Mouse (Mus musculus) liver, postnatal 0 days (tissue): ENCODE results near the gene Crb2. TPM values are rescaled to one million over a fixed set of nuclear protein-coding genes. Genes with fewer than 3 reads are reported as not detected.

ENCODE experiments used
- ATAC-seq: fragments of 200-750 bp; cut with Nextera tagmentation; 2 replicates; pipeline ENCODE4 v1.8.0; 2017; ENCODE audit warnings: mild to moderate bottlenecking, moderate library complexity
- DNase-seq: peaks from one replicate; pipeline ENCODE4 v3.0.0-alpha.2; 2016
- H3K27ac ChIP-seq: fragments of 300-500 bp; sonication (generic); 2 replicates; pipeline ENCODE4 v1.5.1; 2014; ENCODE audit warnings: antibody characterized with exemption, moderate library complexity, mild to moderate bottlenecking, low read depth
- H3K27me3 ChIP-seq: fragments of 300-500 bp; sonication (generic); 2 replicates; pipeline ENCODE4 v1.6.1; 2014; ENCODE audit warnings: low read length, control low read depth, mixed read lengths; ENCODE audit not compliant: insufficient read depth
- H3K36me3 ChIP-seq: fragments of 300-500 bp; sonication (generic); replicated peaks from 2 replicates; pipeline ENCODE4 v1.6.1; 2014; ENCODE audit warnings: mild to moderate bottlenecking, control low read depth, low read length, moderate library complexity, mixed read lengths; ENCODE audit not compliant: insufficient read depth
- H3K4me1 ChIP-seq: fragments of 300-500 bp; sonication (generic); 2 replicates; pipeline ENCODE4 v1.6.1; 2014; ENCODE audit warnings: antibody characterized with exemption, mild to moderate bottlenecking, control low read depth; ENCODE audit not compliant: insufficient read depth
- H3K4me2 ChIP-seq: fragments of 300-500 bp; sonication (generic); 2 replicates; pipeline ENCODE4 v1.6.1; 2014; ENCODE audit warnings: low read depth, mild to moderate bottlenecking, low read length, moderate library complexity, mixed read lengths
- H3K4me3 ChIP-seq: fragments of 300-500 bp; sonication (generic); 2 replicates; pipeline ENCODE4 v1.5.1; 2014; ENCODE audit warnings: low read depth, low read length
- H3K9ac ChIP-seq: fragments of 300-500 bp; sonication (generic); replicated peaks from 2 replicates; pipeline ENCODE4 v1.6.1; 2014; ENCODE audit warnings: mild to moderate bottlenecking, moderate library complexity
- H3K9me3 ChIP-seq: fragments of 300-500 bp; sonication (generic); 2 replicates; pipeline ENCODE4 v1.6.1; 2016; ENCODE audit warnings: mild to moderate bottlenecking, control low read depth, low read length, mixed read lengths
- CTCF ChIP-seq: sonication (generic); IDR thresholded peaks from 2 replicates; pipeline ENCODE4 v1.5.1; 2016; ENCODE audit warnings: antibody characterized with exemption, low read depth
- EP300 ChIP-seq: IDR thresholded peaks from 2 replicates; pipeline ENCODE4 v1.6.1; 2016; ENCODE audit warnings: antibody characterized with exemption, low read depth, mild to moderate bottlenecking
- WGBS: fragments of 180-500 bp; shearing (Covaris S2); extraction: QIAGEN DNeasy Blood & Tissue Kit; methylation state at CpG from one replicate; pipeline ENCODE4 v1.1.7; 2014; ENCODE audit not compliant: insufficient replicate concordance; 5-methylcytosine and 5-hydroxymethylcytosine counted together
- polyA plus RNA-seq: library from polyadenylated mRNA; unstranded; fragments of >200 nt; fragmentation: Nextera tagmentation; extraction: Ambion mirVana; gene quantifications from 2 replicates; pipeline ENCODE4 v1.2.1, GENCODE M21; 2015

The Crb2 gene
- polyA plus RNA-seq, 1 experiment from 2014 or later = 0.16 TPM

GRCm38 (mm10) chr2:37839922-37840321, 63.9 kb downstream of the Crb2 start:
- H3K4me1 ChIP-seq = no peaks in the 10 kb centered on the region
- no peak overlapping the region for H3K4me2 ChIP-seq
- no peak overlapping the region for H3K27ac ChIP-seq
- H3K9me3 ChIP-seq = no peaks in the 10 kb centered on the region
- TF ChIP-seq CTCF (no peak), EP300 (no peak)
- H3K4me3 ChIP-seq = no peak overlapping the region
- no peaks in the 10 kb centered on the region for H3K27me3 ChIP-seq
- ATAC-seq (no peak), DNase-seq (no peak)
- H3K9ac ChIP-seq = no peak overlapping the region
- peaks cover 10% of the 10 kb centered on the region; the same call in 1 of the 2 replicates for H3K36me3 ChIP-seq

DNA sequence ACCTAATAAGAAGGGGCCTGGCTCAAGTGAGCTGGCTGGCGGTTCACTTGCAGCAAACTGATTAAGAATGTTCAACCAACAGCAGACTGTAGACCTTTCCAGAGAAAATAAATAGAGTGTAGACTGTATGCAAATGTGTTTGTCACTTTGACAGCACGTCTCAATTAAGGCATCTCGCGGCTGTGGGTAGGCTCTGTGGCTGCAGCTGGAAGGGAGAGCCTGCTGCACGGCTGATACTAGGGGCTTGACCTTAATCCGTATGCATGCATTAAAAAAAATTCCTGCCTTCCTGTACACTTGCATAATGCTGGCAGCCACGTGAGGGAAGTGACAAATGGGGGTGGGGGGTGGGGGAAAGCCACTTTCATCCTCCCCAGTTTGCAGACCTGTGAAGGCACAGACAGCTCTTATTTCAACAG, 66.1 kb downstream of the Crb2 start:
- 32% methylated on average over 7 of the region's 7 CpGs for WGBS
- H3K27ac ChIP-seq = no peak overlapping the region
- peaks cover 10% of the 10 kb centered on the region; the same call in 1 of the 2 replicates for H3K36me3 ChIP-seq
- no peaks in the 10 kb centered on the region for H3K27me3 ChIP-seq
- ATAC-seq (no peak), DNase-seq (no peak)
- no peak overlapping the region for H3K9ac ChIP-seq
- no peaks in the 10 kb centered on the region for H3K4me1 ChIP-seq
- no peak overlapping the region for H3K4me3 ChIP-seq
- no peak overlapping the region for H3K4me2 ChIP-seq
- H3K9me3 ChIP-seq = no peaks in the 10 kb centered on the region
- TF ChIP-seq EP300 (no peak), CTCF (no peak)

- Histone ChIP-seq H3K27me3 (no peaks in the 10 kb centered on the region), H3K27ac (no peak overlapping the region), H3K4me2 (no peak overlapping the region), H3K36me3 (peaks cover 9% of the 10 kb centered on the region; the same call in 1 of the 2 replicates), H3K9ac (no peak overlapping the region), H3K9me3 (no peaks in the 10 kb centered on the region), H3K4me1 (no peaks in the 10 kb centered on the region), H3K4me3 (no peak overlapping the region)
- TF ChIP-seq CTCF (no peak), EP300 (no peak)
- 49% methylated on average over 4 of the region's 4 CpGs for WGBS
- no peak for DNase-seq
- ATAC-seq = no peak
These were observed 66.7 kb downstream of the Crb2 start for GRCm38 (mm10) chr2:37842719-37843118.

Other genes with a start within 250 kb of the Crb2 start
- gene Strbp, start 72.4 kb upstream of the Crb2 start, polyA plus RNA-seq = 14.6 and 15.7 TPM in 2 replicates